Mouse (Mus musculus) urinary bladder, adult 2 months (tissue): ENCODE data around the gene Tmem139. TPM values are rescaled to one million over a fixed set of nuclear protein-coding genes. Genes with fewer than 3 reads are reported as not detected.

ENCODE experiments used
- DNase-seq: peaks from one replicate; pipeline ENCODE4 v3.0.0; 2022; ENCODE audit warnings: low spot score
- polyA plus RNA-seq: library from polyadenylated mRNA; depleted of rRNA; stranded (reverse); fragments of >200 nt; gene quantifications from 2 replicates; pipeline ENCODE4 v1.2.3, GENCODE M21; 2012; rRNA removed

The Tmem139 gene
- polyA plus RNA-seq, 1 experiment = 3.1 TPM

DNA sequence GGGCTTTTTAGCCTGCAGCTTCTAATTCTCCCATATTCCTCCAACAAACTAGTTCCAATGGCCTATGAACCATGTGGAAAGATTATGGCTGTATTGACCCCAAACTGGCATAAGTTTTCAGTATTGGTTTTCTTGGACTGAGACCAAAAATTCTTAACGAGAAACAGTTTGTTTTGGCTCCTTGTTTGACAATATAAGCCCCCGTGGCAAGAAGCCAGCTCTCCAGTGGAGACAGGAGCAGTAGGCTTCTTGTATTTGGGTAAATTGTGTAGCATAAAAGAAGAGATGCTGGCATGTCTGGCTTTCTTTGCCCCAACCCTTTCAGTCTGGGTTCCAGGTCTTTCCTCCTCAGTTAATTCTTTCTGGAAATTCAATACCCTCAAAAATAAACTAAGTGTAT lies 14.4 kb downstream of the Tmem139 start:
- no peak for DNase-seq

- no peak for DNase-seq
Measured at GRCm38 (mm10) chr6:42282865-42283528, 21.2 kb downstream of the Tmem139 start.

DNA sequence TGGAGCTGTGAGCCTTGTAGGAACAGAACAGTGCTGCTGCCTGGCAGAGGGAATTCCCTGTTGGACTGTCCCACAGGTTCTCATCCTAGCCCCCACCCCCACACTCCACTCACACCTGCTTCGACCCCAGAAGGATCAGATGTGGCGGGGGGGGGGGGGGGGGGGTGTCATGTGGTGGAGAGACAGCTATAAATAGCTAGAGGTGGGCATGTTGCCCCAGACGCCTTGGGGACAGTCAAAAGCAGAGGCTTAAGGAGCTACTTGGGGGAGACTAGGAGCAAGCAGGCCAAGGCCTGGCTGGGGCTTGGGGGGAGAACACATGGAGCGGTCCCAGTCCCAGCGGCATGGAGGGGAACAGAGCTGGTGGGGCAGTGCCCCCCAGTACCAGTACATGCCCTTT lies 24.7 kb downstream of the Tmem139 start, which contains the start of gene Clcn1:
Clcn1 (plus strand) TSS at position 238 of the 400 bp plus-strand sequence.
- DNase-seq = no peak

DNA sequence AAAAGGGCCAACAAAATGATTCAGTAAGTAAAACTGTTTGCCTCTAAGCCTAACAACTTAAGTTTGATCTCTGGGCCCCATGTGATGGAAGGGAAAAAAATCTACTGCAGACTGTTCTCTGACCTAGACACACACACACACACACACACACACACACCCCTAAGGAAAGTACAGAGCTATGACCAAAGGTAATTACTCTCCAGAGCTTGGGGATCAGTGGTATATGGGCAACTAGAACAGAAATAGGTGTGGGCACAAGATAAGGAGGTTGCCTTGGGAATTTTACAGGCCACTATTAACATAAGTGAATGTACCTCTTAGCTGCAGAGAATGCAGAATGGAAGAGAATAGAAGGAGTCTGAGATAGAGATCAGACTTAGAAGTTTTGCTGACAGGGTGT lies 25.8 kb downstream of the Tmem139 start:
- no peak for DNase-seq

DNA sequence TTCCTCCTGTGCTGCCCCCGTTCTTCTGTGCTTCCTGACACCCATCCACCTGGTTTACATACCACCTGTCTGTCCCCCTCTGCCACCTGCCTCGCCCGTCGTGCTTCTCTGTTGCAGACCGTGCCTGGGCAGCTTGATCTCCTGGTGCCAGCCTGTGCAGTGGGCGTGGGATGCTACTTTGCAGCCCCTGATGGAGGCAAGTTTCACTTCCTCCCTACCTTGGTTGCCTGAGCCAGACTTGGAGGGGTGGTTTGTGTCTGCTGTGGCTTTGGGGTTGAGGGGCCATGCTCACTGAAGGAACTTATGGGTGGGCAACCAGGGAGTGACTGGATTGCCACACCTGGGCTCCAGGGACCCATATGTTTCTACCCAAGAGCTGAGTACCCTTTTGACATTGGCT lies 31.6 kb downstream of the Tmem139 start:
- DNase-seq = no peak

GRCm38 (mm10) chr6:42295549-42296094 lies 33.9 kb downstream of the Tmem139 start:
- no peak for DNase-seq

- DNase-seq = no peak
Measured at GRCm38 (mm10) chr6:42299362-42299761, 37.6 kb downstream of the Tmem139 start.

DNA sequence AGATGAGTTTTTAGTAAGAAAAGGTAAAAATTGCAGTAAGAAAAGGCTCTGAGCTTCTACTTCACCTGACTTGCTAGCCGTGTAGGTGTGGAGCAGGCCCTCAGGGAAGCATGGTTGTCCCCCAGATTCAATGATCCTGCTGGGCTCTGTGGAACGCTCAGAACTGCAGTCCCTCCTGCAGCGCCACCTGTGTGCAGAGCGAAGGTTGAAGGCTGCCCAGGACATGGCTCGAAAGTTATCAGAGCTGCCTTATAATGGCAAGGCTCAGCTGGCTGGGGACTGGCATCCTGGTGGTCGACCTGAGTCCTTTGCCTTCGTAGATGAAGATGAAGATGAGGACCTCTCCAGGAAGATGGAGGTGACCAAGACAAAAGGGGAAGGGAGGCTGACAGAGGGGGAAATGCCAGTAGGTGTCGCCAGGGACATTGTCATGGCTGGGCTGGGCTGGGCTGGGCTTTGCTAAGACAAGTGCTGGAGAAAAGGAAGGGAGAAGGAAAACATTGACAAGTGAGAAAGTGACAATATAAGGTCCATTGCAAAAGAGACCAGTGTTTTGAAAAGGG lies 48.1 kb downstream of the Tmem139 start:
- DNase-seq = no peak

DNA sequence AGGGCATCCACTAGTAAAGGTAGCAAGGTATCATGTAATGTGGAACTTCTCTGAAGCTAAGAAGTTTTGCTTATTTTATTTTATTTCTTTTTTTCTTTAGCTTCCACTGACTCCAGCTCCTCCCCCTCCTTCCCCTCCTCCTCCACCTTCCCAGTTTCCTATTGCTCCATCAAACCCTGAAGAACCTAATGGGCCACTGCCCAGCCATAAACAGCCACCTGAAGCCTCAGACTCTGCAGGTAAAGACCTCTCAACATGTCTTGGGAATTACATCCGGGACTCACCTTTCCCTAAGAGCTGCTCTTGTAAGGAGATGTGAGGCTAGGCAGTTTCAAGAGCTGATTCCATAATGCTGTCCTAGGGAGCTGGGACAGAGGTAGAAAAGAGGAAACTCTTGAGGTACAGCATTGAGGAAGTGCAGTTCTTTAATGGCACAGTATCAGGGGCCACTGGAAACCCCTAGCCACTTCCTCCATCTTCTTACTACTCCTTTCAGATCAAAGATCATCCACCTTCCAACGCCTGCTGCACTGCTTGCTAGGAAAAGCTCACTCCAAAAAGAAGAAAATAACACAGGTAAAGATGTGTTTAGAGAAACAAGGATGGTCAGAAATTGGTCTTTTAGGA lies 48.8 kb downstream of the Tmem139 start:
- no peak for DNase-seq

Other genes with a start within 250 kb of the Tmem139 start
- not detected in 2 replicates for gene Sva, start 223.6 kb upstream of the Tmem139 start, polyA plus RNA-seq
- gene Tas2r139, start 121.0 kb upstream of the Tmem139 start, polyA plus RNA-seq = not detected in 2 replicates
- gene Tas2r144, start 46.6 kb upstream of the Tmem139 start, polyA plus RNA-seq = not detected in 2 replicates
- 34.1 and 35.8 TPM in 2 replicates for gene Gstk1, start 16.0 kb upstream of the Tmem139 start, polyA plus RNA-seq
- gene Casp2, start 3.0 kb downstream of the Tmem139 start, polyA plus RNA-seq = 32.0 and 35.1 TPM in 2 replicates
- gene Clcn1, start 24.7 kb downstream of the Tmem139 start, polyA plus RNA-seq = 0.21 and 0.35 TPM in 2 replicates
- gene Fam131b, start 62.7 kb downstream of the Tmem139 start, polyA plus RNA-seq = 0.63 and 0.92 TPM in 2 replicates
- gene Zyx, start 87.7 kb downstream of the Tmem139 start, polyA plus RNA-seq = 124 and 140 TPM in 2 replicates
- 27.6 and 33.6 TPM in 2 replicates for gene Epha1, start 111.3 kb downstream of the Tmem139 start, polyA plus RNA-seq
- 0.47 and 0.49 TPM in 2 replicates for gene Tas2r143, start 138.3 kb downstream of the Tmem139 start, polyA plus RNA-seq
- gene Tas2r135, start 143.5 kb downstream of the Tmem139 start, polyA plus RNA-seq = 0.30 and 0.37 TPM in 2 replicates
- gene Tas2r126, start 172.6 kb downstream of the Tmem139 start, polyA plus RNA-seq = not detected in 2 replicates
- gene Olfr458, start 203.2 kb downstream of the Tmem139 start, polyA plus RNA-seq = not detected in 2 replicates
- not detected in 2 replicates for gene Olfr457, start 214.4 kb downstream of the Tmem139 start, polyA plus RNA-seq
- gene Olfr456, start 225.2 kb downstream of the Tmem139 start, polyA plus RNA-seq = not detected in 2 replicates